Mouse (Mus musculus) effector memory CD4-positive, alpha-beta T cell, adult 5 months (primary cell): Measurements from ENCODE around the gene Olfr1431. TPM values are rescaled to one million over a fixed set of nuclear protein-coding genes. Genes with fewer than 3 reads are reported as not detected.

Source experiments
- polyA plus RNA-seq: library from polyadenylated mRNA; unstranded; fragments of 100-300 nt; shearing (Covaris generic); gene quantifications from one replicate; pipeline ENCODE4 v1.2.1, GENCODE M21; 2017

Gene Olfr1431
- polyA plus RNA-seq = not detected

DNA sequence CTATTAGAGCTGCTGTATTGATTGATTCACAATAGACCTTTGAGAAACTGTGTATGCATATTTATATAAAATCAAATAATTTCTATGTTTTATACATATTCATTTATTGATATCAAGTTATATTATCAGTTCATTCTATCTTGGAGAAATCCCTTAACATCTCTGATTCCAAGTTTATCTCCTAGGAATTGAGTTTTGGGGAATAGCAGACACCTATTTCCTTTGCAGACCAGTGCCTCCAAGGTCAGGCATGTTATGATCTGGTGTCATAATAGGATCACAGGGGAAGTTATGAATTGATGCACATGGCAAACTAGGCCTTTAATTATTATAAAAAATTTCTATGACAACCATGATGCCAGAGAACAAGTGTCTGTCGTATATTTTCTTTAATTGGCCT lies at the start of gene Olfr1431:
TSS of gene Olfr1431 (plus strand) at position 301 of the 400 bp plus-strand sequence.

DNA sequence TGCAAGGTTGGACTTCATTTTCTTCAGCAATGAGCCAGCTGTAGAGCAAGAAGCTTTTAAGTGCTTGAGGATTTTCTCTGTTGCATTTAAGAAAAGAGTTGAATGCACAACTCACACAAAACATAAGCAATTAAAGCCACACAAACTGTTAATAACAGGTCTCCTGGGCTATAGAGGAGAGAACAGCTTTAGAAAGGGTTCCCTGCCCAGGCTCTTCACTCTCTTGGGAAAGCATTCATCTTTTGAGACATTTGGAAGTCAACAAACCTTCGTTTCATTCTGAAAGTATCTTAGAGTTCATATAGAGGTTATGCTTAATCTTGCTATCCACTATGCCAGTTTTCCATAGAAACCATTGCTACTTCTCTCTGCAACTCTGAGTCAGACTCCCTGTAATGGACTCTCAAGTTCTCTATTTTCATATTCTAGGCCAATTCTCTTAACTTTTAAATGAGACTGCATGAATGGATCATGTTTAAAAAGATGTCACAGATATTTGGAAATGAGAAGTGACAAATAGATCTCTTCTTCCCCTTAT lies 30.3 kb upstream of the Olfr1431 start, which contains the start of gene Olfr1555-ps1:
TSS of gene Olfr1555-ps1 (minus strand) at position 51 of the 538 bp plus-strand sequence.

DNA sequence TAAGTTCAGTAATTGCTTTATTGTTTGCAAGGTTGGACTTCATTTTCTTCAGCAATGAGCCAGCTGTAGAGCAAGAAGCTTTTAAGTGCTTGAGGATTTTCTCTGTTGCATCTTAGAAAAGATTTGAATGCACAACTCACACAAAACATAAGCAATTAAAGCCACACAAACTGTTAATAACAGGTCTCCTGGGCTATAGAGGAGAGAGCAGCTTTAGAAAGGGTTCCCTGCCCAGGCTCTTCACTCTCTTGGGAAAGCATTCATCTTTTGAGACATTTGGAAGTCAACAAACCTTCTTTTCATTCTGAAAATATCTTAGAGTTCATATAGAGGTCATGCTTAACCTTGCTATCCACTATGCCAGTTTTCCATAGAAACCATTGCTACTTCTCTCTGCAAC lies 32.1 kb downstream of the Olfr1431 start, which contains the start of gene Olfr1432:
TSS of gene Olfr1432 (minus strand) at position 101 of the 400 bp plus-strand sequence.

DNA sequence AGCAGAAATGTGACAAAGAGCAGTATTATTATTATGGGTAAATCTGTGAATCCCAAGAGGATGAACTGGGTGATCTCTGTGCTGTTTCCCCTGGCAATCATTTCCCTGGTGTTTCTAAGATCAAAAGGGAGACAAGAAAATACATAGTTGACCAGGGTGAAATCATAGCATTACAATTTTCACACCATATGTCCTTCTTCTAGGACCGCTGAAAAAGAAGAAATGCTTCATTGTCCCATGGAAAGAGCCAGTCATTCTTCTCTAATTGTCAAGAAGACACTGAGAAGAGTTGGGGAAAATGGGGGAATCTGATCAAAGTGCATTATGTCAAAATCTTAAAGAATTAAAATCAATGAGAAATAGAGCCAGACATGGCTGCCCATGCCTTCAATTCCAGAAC lies 41.1 kb downstream of the Olfr1431 start, which contains the start of gene Olfr262:
TSS of gene Olfr262 (minus strand) at position 101 of the 400 bp plus-strand sequence.

DNA sequence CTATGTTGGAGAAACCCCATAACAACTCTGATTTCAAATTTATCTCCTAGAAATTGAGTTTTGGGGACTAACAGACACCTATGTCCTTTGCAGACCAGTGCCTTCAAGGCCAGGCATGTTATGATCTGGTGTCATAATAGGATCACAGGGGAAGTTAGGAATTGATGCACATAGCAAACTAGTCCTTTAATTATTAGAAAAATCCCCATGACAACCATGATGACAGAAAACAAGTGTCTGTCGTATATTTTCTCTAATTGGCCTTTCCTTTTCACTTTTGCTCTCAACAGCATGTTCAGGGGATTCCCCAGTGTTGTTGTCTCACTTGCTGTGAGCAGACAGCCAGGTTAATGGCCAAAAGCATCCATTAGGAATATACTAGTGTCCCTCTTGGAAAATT lies 60.3 kb downstream of the Olfr1431 start, which contains the start of gene Olfr235:
TSS of gene Olfr235 (plus strand) at position 301 of the 400 bp plus-strand sequence.

Other genes with a start within 250 kb of the Olfr1431 start
- gene Osbp, start 234.7 kb upstream of the Olfr1431 start, polyA plus RNA-seq = 47.6 TPM
- 0.09 TPM for gene Olfr1423, start 159.3 kb upstream of the Olfr1431 start, polyA plus RNA-seq
- 0.21 TPM for gene Olfr1424, start 138.0 kb upstream of the Olfr1431 start, polyA plus RNA-seq
- gene Olfr1425, start 122.9 kb upstream of the Olfr1431 start, polyA plus RNA-seq = not detected
- not detected for gene Olfr1426, start 108.6 kb upstream of the Olfr1431 start, polyA plus RNA-seq
- gene Olfr1427, start 97.3 kb upstream of the Olfr1431 start, polyA plus RNA-seq = not detected
- gene Olfr1428, start 84.7 kb upstream of the Olfr1431 start, polyA plus RNA-seq = not detected
- gene Olfr76, start 77.4 kb upstream of the Olfr1431 start, polyA plus RNA-seq = not detected
- 0.14 TPM for gene Olfr1555-ps1, start 30.5 kb upstream of the Olfr1431 start, polyA plus RNA-seq
- not detected for gene Olfr1432, start 32.0 kb downstream of the Olfr1431 start, polyA plus RNA-seq
- not detected for gene Olfr262, start 41.0 kb downstream of the Olfr1431 start, polyA plus RNA-seq
- gene Olfr235, start 60.4 kb downstream of the Olfr1431 start, polyA plus RNA-seq = not detected
- not detected for gene Olfr1434, start 79.2 kb downstream of the Olfr1431 start, polyA plus RNA-seq
- gene Olfr1436, start 98.5 kb downstream of the Olfr1431 start, polyA plus RNA-seq = not detected
- gene Olfr1437, start 124.5 kb downstream of the Olfr1431 start, polyA plus RNA-seq = not detected
- not detected for gene Olfr1438-ps1, start 135.3 kb downstream of the Olfr1431 start, polyA plus RNA-seq
- gene Olfr1440, start 186.6 kb downstream of the Olfr1431 start, polyA plus RNA-seq = not detected
- gene Olfr1441, start 216.8 kb downstream of the Olfr1431 start, polyA plus RNA-seq = not detected
- 0.09 TPM for gene Pfpl, start 227.3 kb downstream of the Olfr1431 start, polyA plus RNA-seq